Mouse (Mus musculus): ENCODE results near the gene Car5a. TPM values are rescaled to one million over a fixed set of nuclear protein-coding genes. Genes with fewer than 3 reads are reported as not detected.

Gene Car5a
- total RNA-seq, 2 experiments from 2014 or later = not detected

- intact Hi-C loops (cut with DNase I) = loop anchor here (1.0 to 10.0 kb wide), 4 partner anchors 35 to 305 kb away; no protein-coding TSS in a partner anchor
Measured at GRCm38 (mm10) chr8:121909663-121910062, 35.0 kb downstream of the Car5a start.

DNA sequence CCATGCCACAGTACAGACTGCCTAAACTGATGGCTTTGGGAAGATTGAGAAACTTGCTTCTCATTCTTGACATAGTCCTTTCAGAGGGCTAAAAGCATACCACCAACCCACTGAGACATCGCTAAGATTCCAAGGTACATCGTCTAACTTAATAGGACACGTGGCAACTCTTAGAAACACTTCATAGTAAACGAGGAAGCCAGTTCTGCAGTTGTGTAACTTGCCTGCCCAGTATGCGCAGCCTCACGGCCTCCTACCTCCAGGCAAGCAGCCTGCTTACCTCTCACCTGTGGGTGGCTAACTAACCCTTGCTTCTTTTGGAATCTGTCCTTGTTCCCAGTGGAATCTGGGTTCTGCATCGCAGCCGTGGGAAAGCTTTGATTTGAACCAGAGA lies 35.6 kb downstream of the Car5a start:
- intact Hi-C loops (cut with DNase I) = loop anchor here (1.0 to 10.0 kb wide), 4 partner anchors 34 to 304 kb away; no protein-coding TSS in a partner anchor
- no peak for DNase-seq (ENCODE audit: low spot score in 2 of 2)

More at GRCm38 (mm10) chr8:121909663-121910062, 35.0 kb downstream of the Car5a start:
- DNase-seq (ENCODE audit: low spot score in 2 of 2) = peak; percentile 40 to 71

GRCm38 (mm10) chr8:121908378-121909147 lies 36.1 kb downstream of the Car5a start:
- intact Hi-C loops (cut with DNase I) = loop anchor here (1.0 to 10.0 kb wide), 4 partner anchors 34 to 304 kb away; no protein-coding TSS in a partner anchor
- DNase-seq (ENCODE audit: low spot score in 2 of 2) = no peak

- intact Hi-C loops (cut with DNase I) = loop anchor here (2.0 to 10.0 kb wide), 3 partner anchors 33 to 303 kb away; no protein-coding TSS in a partner anchor
- DNase-seq (ENCODE audit: low spot score in 2 of 2) = peak; percentile 93 to 94
Measured at GRCm38 (mm10) chr8:121907587-121908248, 37.0 kb downstream of the Car5a start, which contains the start of gene Slc7a5. Gene Slc7a5 (minus strand): TSS chr8:121907694.

DNA sequence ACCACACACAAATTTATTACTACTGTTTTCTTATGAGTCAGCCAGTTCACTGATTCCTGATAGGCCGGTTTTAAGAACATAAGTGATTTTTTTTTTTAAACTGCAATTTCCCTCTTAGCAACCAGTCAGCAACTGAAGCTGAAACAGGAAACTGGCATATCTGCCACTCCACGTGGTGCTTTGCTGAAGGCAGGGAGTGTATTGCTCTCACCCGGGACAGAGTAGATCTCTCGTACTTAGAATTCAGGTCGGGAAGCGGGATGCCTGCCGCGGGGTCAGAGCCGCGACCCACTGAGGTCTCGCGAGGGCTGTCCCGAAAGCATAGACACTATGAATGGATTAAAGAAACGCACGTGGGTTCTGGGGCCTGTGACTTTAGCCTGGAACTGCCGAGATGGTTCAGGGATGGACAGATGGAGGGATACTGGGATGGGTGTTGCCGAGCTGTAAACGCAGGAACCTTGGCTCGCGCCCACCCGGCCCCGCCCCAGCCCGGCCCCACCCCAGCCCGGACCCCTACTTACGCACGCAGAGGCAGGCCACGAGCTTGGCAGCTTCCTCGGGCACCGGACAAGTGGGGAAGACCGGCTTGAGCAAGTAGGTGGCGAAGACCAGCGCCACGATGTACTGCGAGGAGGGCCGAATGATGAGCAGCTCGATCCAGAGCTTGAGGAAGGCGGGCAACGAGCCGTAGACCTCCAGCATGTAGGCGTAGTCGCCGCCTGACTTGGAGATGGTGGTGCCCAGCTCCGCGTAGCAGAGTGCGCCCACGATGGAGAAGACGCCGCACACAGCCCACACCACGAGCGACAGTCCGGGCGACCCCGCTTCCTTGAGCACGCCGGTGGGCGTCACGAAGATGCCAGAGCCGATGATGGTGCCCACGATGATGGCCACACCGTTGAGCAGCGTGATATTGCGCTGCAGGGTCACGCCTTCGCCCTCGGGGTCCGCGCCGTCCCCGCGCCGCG lies 37.9 kb downstream of the Car5a start:
- intact Hi-C loops (cut with DNase I) = loop anchor here (5.0 to 10.0 kb wide), 2 partner anchors 190 to 302 kb away; no protein-coding TSS in a partner anchor
- DNase-seq (ENCODE audit: low spot score in 2 of 2) = no peak

GRCm38 (mm10) chr8:121905864-121906263 lies 38.8 kb downstream of the Car5a start:
- DNase-seq (ENCODE audit: low spot score in 2 of 2) = no peak
- intact Hi-C loops (cut with DNase I) = loop anchor here (5.0 to 10.0 kb wide), 2 partner anchors 189 to 301 kb away; no protein-coding TSS in a partner anchor

- intact Hi-C loops (cut with DNase I) = loop anchor here (5.0 to 10.0 kb wide), 2 partner anchors 188 to 301 kb away; no protein-coding TSS in a partner anchor
- DNase-seq (ENCODE audit: low spot score in 2 of 2) = no peak
Measured at GRCm38 (mm10) chr8:121905420-121905819, 39.3 kb downstream of the Car5a start.

- no peak for DNase-seq (ENCODE audit: low spot score in 2 of 2)
- intact Hi-C loops (cut with DNase I) = loop anchor here (5.0 to 10.0 kb wide), 2 partner anchors 188 to 300 kb away; no protein-coding TSS in a partner anchor
Measured at GRCm38 (mm10) chr8:121904999-121905398, 39.7 kb downstream of the Car5a start.

DNA sequence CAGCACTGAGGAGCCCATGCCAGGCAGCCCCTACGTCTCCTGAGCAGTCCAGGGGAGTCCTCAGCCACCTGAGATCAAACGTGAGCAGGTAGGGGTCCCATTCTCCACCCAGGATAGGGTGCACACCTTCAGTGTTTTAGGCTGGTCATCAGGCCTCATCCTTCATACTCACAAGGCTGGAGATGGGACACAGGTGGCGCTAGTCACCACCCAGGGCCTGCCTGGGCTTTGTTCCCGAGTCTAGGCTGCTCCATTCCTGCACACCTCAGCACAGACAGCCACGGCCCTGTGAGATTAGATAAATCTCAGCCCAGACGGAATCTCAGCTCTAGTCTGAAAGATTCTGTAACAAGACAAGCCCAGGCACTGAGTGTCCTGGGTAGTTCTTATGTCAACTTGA lies 40.7 kb downstream of the Car5a start:
- no peak for DNase-seq (ENCODE audit: low spot score in 2 of 2)
- intact Hi-C loops (cut with DNase I) = loop anchor here (10.0 kb wide), 1 partner anchor 299 kb away; no protein-coding TSS in a partner anchor

DNA sequence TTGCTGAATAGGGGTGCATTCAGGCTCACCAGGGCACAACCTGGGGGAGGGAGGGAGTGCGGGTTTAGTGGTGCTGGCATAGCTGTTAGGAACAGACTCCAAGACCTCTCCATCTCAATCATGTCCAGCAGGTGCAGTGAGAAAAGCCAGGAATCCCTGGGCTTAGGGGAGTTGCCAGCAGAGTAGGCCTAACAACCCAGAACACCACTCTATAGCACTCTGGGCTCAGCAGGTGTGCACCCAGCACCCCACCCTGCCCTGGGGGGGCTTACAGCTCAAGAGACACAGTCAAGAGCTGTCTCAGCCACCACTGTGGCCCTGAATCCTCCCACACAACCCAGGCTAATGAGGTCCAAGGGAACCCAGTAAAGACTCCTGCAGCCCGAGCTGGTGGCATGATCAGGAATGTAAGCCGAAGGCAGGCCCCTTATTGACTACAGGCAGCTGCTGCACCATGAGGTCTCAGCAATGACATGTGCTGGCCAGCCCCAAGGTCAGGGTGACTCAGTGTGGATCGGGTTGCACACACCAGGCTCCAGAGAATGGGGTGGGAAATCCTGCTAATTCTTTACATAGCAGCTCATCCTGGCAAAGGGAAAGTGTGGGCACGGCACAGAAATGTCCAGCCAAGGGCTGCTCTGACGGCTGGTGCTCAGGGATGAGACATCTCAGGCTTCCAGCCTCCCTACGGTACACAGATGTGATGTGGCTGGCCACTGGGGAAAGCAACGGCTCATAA lies 43.0 kb downstream of the Car5a start:
- intact Hi-C loops (cut with DNase I) = loop anchor here (10.0 kb wide), 1 partner anchor 297 kb away; no protein-coding TSS in a partner anchor
- no peak for DNase-seq (ENCODE audit: low spot score in 2 of 2)

DNA sequence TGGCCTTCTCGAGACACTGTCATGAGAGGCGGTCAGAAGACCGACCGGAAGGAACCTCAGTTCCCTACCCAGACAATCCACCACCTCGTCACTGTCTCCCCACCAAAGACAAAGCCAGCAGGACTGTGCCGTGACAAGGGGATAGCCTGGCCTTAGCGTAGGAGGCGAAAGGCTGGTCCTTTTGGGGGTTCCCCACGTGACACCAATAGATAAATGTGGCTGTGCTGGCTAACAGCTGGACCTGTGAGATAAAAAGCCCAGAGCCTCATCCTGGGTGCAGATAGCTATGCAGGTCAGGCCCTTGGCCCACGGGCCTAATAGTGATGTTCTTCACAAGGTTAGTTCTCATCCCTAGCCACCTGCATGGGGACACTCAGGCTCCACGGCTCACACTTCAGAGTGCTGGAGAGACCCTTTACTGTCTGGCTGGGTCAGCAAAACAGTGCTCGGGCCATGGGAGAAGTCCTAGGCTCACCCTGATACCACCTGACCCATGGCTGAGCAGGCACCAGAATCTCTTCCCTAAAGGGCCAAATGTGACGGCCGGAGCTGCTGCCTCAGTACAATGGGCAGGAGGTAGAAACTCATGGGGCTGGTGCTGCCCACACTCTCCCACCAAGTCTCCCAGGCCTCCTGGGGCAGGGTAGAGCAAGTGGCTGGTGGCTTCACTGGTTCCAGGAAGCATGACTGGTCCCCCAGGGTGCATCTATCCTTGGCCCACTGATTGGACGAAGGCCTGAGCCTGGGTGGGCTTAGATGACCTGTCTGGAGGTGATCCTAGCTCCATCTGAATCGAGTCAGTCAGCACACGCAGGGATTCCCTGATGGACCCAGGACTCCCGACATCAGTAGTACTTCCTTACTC lies 45.3 kb downstream of the Car5a start:
- DNase-seq (ENCODE audit: low spot score in 2 of 2) = no peak
- intact Hi-C loops (cut with DNase I) = loop anchor here (10.0 kb wide), 1 partner anchor 295 kb away; no protein-coding TSS in a partner anchor

DNA sequence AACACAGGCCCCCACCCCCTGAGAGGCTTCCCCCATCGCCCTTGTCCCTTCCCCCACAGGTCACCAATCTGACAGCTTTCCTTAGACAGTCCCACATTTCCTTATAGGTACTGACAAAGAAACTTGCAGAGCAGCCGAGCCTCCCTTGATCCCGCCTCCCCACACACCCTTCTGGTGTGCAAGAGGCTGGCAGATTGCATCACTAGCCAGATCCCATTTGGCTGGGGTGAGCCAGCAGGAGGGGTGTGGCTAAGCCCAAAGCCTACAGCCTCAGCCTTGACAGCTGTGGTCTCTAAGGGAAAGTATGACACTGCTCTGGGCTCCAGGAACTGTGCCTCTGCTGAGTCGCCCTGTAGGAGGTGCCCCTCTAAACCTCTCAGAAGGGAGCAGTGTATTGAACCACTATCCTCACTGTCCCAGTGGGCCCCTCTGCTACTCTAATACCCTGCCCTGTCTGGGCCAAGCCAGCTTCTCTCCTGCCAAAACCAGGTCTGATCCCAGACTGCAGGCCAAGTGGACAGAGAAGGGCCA lies 46.2 kb downstream of the Car5a start:
- intact Hi-C loops (cut with DNase I) = no loop called here
- DNase-seq (ENCODE audit: low spot score in 2 of 2) = peak; percentile 79 to 80

DNA sequence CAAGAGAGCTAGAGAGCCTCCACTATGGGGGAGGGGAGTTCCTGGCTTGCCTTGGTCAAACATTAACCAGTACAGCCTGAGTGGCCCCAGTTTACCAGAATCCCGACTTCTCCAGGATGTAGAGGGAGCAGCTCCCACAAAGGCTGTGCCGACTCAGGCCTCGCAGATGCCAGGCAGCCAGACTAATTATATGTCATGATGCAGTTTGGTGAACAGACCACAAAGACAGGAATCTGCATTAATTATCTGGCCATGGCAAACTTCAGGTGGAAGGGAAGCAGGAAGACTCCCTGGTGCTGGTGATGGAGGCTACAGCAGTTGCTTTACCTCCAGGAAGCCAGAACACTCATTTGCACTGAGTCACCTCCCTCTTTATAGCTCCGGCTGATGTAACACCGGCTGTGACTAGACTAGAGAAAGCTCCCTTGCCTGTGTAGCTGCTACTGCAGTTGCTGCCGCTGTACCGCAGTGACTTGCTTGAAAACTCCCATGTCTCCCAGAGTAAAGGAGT lies 46.8 kb downstream of the Car5a start:
- intact Hi-C loops (cut with DNase I) = no loop called here
- peak; percentile 62 to 66 for DNase-seq (ENCODE audit: low spot score in 2 of 2)

GRCm38 (mm10) chr8:121897205-121897604 lies 47.5 kb downstream of the Car5a start:
- intact Hi-C loops (cut with DNase I) = no loop called here
- DNase-seq (ENCODE audit: low spot score in 2 of 2) = no peak

DNA sequence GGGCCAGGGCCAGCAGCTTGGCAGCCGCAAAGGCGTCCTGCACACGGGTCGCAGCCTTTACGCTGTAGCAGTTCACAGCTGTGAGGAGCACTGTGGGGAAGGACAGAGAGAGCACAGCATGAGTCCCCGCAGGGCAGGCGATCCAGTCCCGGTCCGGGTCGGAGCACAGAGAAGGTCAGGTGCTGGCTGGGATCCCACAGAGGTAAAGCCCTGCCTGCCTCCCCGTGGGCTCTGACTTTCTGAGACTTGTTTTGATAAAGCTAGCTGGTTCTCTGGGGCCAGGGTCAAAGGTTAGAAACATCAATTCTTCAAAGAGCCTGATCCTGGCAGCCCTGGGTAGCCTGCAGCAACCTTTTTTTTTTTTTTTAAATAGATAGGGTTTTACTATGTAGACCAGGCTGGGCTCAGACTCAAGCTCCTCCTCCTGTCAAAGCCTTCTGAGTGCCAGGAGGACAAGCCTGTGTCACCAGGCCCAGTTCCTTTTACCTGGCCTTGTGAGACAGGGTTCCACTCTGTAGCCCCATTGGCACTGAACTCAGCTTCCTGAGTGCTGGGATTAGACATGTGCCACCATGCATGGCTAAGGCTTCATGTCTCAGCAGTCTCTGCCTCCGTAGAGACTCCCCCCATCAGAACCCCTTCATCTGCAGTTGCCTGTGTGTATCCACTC lies 48.1 kb downstream of the Car5a start:
- DNase-seq (ENCODE audit: low spot score in 2 of 2) = no peak
- intact Hi-C loops (cut with DNase I) = no loop called here

- intact Hi-C loops (cut with DNase I) = no loop called here
- no peak for DNase-seq (ENCODE audit: low spot score in 2 of 2)
Measured at GRCm38 (mm10) chr8:121895910-121896309, 48.8 kb downstream of the Car5a start.

Measured in left cerebral cortex, postnatal 36 days (tissue).